Mouse (Mus musculus) mesoderm, embryonic 11.5 days (tissue): ENCODE data around the gene Panx3.

Source experiments
- DNase-seq: peaks from one replicate; pipeline ENCODE4 v3.0.0-alpha.2; 2012; ENCODE audit warnings: low read depth, low spot score

Gene Panx3

DNA sequence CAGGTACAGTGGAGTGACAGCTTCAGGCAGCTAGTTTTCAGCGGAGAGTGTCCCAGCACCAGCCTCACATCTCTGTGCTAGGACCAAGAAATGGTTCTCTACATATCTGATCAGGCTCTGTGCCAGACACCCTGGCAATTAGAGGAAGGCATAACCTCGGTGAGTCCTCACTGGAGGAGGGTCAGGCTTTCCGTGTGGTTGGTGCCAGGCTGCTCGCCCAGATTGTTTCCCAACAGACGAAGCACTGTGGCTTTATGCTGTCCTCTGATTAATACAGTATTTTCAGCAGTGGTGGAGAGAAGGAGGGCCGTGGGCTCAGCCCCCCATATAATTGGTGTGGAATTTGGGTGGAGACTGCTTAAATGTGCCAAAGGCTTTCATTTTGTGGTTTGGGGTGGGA lies at the start of gene Panx3:
TSS of gene Panx3 (minus strand) at position 121 of the 400 bp plus-strand sequence.
- no peak for DNase-seq

GRCm38 (mm10) chr9:37716150-37716549 lies 47.1 kb upstream of the Panx3 start, which contains the start of gene Olfr160:
Gene Olfr160, minus strand, starts transcription at chr9:37716250.
- DNase-seq = no peak

DNA sequence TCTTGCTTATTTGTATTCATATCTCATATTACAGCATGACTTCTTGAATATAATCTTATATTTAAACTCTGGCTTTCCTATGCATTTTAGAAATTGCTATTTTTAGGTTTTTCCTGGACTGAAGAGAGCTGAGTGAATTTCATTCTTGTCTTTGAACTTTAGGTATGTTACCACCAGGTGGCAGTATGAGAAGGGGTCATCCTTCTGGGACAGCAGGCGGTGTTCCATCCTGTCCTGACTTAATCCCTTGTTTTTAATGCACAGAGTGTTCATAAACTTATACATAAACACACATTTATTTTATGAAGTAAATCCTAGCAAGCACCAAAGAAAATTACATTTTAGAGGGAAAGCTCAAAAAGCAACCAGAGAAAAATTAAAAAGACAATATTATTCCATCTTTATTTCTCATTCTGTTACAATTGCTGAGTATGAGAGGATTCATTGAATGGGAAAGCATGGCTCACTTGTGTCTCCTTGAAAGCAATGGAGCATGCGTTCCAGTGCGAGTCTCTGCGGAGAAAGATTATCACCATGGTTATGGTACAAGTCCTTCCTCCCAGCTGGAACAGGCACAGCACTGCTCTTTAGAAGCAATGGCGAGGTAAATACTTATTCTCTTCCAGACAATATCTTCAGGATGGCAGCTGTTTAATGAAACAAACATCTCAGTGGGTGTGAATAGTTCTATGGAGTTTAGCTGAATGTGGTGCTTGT lies 21.1 kb upstream of the Panx3 start:
- peak; percentile 51 for DNase-seq

- DNase-seq = no peak
Observed at GRCm38 (mm10) chr9:37687941-37688303, 18.9 kb upstream of the Panx3 start.

DNA sequence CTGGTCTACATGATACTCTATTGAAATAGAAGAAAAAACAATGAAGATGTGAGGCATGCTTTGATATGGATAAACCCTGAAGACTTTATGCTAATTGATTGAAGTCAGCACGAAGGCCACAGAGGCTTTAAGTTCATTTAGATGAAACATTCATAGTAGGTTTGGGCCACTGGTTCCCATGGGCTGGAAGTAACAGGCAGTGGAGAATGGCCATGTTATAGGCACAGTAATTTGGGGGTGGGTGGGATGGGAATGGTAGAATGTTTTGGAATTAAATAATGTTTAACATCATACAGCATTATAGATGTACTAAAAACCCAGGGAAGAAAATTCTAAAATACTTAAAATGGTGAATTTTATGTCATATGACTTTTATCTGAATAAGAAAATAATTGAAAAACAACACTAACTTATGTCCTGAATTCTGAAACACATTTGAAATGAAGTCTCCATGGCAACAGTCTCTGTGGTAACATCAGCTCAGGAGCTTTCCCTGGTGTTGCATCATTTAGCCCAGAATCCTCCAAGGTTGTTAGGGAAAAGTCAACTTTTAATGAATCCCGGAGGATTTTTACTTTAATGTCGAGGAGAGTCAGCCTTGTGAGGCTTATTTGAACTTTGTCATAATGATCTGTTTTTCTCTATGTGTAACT lies 18.4 kb upstream of the Panx3 start:
- no peak for DNase-seq

DNA sequence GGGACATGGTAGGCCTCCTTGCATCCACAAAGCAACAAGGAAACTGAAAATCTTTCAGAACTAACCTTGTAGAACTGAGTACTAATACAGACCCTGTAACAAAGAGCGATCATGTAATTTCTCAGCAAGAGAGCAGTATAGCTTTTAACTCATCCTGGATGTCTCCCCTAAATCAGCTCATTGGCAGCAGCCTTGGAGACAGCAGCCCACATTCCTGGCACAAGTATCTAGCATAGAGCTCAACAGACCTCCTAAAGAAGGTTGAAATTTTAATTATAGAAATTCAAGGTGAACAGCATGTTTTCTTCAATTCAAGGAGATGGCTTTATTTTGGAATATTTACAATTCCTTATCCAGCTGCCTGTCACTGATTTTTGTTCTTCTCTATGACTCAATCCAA lies 12.1 kb upstream of the Panx3 start:
- DNase-seq = no peak

DNA sequence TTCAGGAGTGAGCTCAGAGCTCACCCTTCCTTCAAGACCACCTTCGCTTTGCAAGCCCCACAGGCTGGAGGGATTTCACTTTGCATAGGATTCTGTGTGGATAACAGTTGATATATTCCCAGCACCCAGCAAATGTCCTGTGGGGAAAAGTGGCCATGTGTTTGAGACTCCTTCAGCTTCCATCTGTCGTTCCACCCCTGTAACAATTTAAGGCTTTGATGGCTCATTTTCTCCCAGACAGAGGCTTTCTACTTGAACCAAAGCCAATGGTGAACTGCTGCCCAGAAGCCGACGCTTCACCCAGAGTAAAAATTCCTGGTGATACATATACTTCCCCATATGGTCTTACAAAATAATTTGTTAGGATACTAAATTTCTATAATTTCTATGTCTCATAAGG lies 6.3 kb upstream of the Panx3 start:
- DNase-seq = no peak

DNA sequence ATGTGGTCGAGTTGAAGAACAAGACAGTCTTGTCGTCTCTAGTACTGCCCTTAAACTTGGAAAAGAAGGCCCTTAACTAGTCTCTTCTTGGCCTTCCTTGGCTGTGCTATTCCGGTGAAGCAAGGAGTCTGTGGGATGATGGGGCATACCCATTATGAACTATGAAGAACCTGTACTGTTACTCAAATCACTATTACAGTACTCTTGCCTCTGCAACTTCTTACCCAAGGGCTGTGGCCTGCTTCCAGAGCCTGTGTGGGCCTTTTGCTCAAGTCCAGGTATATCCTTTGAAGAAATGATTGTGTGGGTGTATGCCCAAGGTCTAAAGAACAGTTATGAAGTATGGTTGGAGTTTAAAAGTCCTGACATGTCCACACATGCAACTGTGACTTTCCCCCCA lies 1.2 kb upstream of the Panx3 start:
- DNase-seq = no peak

DNA sequence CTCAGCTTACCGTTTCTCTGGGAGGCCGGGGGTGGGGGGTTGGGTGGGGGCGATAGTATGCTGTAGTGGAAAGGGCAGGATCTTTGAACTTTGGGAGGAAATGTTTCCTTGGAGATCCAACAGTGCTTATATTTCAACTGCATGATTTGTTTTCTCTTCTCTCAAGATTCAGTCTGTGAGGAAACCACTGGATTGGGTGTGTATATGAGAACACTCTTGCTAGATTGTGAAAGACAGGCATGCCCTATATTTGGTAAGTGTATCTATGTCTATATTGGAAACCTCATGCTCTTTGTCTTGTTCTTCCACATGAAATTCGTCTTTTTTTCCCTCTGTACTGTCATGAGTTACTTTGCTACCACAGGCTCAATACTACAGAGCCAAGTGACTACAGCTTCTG lies 643 bp upstream of the Panx3 start:
- no peak for DNase-seq

DNA sequence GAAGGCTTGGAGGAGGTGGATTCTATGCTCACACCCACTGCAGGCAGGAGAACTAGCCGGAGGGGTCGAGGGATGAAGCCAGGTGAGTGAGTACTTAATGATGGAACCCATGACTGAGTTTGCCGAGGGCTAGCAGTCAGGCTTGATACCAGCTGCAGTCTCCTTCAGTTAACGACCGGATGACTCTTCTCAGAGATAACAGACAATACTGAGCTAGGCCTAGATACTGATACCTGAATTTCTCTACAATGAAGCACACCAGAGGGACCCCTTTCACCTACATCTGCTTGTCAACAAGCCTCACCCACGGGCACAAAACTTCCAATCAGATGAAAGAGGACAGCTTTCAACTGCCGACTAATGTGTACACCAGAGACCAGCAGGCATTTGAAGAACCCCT lies 3.0 kb downstream of the Panx3 start:
- no peak for DNase-seq

DNA sequence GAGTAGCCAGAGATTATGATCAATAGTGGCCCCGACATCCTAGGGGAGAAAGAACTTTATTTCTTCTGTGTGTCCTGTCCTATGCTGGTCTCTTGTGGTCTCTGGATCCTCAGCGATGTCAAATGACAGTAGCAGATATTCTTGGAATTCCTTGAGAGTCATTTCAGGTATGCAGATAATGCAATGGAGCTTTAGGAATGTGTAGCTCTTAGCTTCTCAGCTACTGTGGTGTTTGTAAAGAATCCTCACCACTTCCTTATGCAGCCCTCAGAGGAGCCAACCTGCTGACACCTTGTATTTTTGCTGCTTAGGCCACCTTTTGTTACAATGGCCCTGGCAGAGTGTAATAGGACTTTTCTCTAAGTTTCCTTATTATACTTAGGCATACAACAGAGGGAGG lies 4.4 kb downstream of the Panx3 start:
- peak; percentile 2 for DNase-seq

- DNase-seq = no peak
Observed at GRCm38 (mm10) chr9:37663210-37663609, 5.8 kb downstream of the Panx3 start.

- DNase-seq = no peak
Observed at GRCm38 (mm10) chr9:37659413-37659812, 9.6 kb downstream of the Panx3 start.

DNA sequence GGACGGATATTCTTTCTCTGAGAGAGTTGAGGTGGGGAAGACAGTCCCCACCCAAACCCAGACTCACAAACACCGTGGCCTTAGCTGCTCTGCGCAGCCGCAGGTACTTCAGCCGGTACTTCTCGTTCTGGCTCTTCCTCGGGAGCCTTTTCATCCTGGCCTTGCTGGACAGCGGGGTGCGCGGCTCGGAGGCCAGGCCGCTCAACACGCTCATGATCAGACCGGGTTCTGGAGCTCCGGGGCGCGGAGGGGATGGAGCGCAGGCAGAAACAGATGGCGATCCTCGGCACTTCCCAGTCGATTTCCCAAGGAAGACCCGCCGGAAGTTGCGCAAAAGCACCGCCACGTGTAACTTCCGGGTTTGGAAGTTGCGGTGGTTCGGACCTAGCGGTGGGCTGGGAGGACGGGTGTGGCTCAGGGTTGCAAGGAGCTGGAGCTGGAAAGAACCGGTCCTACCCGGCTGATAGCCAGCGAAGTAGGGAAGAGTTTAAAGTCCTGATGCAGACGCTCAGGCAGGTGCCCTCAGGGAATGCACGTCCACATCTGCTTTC lies 12.0 kb downstream of the Panx3 start, which contains the start of gene Tbrg1:
TSS of gene Tbrg1 (minus strand) at position 382 of the 551 bp plus-strand sequence.
- DNase-seq = peak; percentile 92

GRCm38 (mm10) chr9:37656439-37656881 lies 12.6 kb downstream of the Panx3 start:
- DNase-seq = peak; percentile 8

GRCm38 (mm10) chr9:37655961-37656360 lies 13.1 kb downstream of the Panx3 start:
- DNase-seq = peak; percentile 1

DNA sequence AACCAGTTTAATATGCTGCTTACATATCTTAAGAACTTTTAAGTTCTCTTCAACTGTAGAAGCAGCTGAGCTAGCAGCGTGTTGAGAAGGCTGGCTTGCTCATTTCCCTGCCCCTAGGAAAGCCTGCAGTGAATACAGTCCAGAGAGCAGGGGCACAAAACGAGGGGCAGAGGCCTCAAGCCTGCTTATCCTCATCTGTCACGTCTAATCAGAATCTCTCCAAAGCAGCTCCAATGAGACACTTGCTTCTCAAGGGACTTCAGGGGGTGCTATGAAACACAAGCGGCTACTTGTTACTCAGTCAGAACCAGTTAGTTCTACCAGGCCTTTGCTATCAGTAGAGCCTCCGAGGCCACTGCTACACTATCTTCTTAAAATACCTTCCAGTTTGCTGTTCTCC lies 15.2 kb downstream of the Panx3 start:
- DNase-seq = no peak

DNA sequence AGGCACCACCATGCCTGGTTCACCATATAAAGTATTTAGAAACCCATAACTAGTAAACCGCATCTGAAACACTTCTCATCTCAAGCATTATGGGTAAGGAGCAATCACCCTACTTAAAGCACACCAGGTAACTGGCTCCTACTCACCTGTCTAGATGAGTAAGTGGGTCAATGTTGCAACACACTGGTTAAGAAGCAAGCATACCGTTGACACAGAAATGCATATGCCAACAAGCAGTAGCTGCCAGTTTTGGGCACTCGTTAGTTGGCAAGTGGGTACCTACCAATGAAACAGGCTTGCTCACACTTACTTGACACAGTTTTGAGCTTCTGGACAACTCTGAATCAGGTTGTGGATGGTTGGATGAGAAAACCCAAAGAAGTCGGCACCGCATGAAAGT lies 18.4 kb downstream of the Panx3 start:
- no peak for DNase-seq

- DNase-seq = no peak
Observed at GRCm38 (mm10) chr9:37646246-37646645, 22.8 kb downstream of the Panx3 start.

GRCm38 (mm10) chr9:37638721-37639120 lies 30.3 kb downstream of the Panx3 start:
- DNase-seq = no peak

DNA sequence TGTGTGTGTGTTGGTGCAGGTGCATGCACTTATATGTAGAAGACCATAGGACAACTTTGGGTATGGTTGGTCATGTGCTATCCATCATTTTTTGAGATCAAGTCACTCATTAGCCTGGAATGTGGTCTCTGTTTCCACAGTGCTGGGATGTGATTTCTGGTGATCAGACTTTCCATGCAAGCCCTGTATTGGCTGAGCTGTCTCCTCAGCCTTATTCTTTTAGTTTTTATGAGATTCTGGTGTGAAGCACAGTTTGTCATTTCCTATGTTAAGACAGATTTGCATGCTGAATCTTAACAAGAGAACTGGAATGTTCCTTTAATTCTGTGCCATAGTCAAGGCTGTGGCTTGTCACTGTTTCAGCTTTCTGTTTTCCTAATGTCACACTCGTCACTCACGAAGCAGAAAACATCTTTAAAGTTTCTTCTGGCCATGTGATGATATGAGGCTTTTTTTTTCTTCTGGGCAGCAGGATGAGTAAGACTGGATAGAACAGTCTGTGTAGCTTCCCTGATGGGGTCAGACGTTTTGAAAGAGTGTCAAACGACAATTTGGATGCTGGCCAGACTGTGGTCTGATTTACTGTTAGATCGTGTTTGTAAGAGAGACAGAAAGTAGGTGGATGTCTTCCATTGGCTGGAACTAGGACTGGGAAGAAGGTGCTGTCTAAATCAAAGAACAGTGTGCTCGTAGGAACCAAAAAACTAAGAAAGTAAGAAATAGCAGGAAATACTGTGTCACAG lies 32.1 kb downstream of the Panx3 start:
- no peak for DNase-seq

DNA sequence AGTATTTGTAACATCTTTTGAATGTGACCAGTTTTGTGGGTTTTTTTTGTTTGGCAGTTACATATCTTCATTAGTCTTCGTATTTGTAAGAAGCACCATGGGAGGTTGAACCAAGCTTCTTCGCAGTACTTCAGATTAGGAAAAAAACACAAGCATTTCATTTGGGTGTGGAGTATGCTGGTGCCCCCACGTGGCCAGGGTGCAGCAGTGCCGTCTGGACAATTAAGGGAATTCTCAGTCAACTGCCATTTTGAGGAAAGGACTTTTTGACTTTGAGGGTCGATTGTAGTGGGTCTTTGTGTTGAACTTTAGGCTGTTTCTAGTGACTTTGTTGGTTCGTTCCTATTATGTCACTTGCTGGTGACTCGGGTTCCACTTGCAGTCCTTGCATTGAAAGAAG lies 32.7 kb downstream of the Panx3 start:
- DNase-seq = peak; percentile 55
